Mouse (Mus musculus) heart, embryonic 13.5 days (tissue): Measurements from ENCODE around the gene Sgca. TPM values are rescaled to one million over a fixed set of nuclear protein-coding genes. Genes with fewer than 3 reads are reported as not detected.
A peak's percentile ranks its signal among the peaks of the same experiment; 100 is the strongest.
"Not testable (repeated sequence)": the region's sequence is repeated elsewhere in the genome, so short reads cannot be mapped to it uniquely, and the experiment has no call there.

Experiments used
- ATAC-seq: fragments of 200-750 bp; cut with Nextera tagmentation; 2 replicates; pipeline ENCODE4 v1.8.0; 2017; ENCODE audit warnings: moderate TSS enrichment; ENCODE audit not compliant: insufficient number of reproducible peaks, low FRiP score, low TSS enrichment; ENCODE audit errors: extremely low read depth
- H3K27ac ChIP-seq: fragments of 300-500 bp; sonication (generic); replicated peaks from 2 replicates; pipeline ENCODE4 v1.5.1; 2015; ENCODE audit warnings: moderate library complexity, mild to moderate bottlenecking, inconsistent platforms
- H3K27me3 ChIP-seq: fragments of 300-500 bp; sonication (generic); replicated peaks from 2 replicates; pipeline ENCODE4 v1.6.1; 2015; ENCODE audit warnings: mild to moderate bottlenecking, inconsistent platforms
- H3K36me3 ChIP-seq: fragments of 300-500 bp; sonication (generic); 2 replicates; pipeline ENCODE4 v1.6.1; 2015; ENCODE audit warnings: mild to moderate bottlenecking, inconsistent platforms
- H3K4me1 ChIP-seq: fragments of 300-500 bp; sonication (generic); 2 replicates; pipeline ENCODE4 v1.6.1; 2015; ENCODE audit warnings: inconsistent platforms
- H3K4me2 ChIP-seq: fragments of 300-500 bp; sonication (generic); 2 replicates; pipeline ENCODE4 v1.6.1; 2015; ENCODE audit warnings: inconsistent platforms, mild to moderate bottlenecking, moderate library complexity
- H3K4me3 ChIP-seq: fragments of 300-500 bp; sonication (generic); 2 replicates; pipeline ENCODE4 v1.5.1; 2015; ENCODE audit warnings: moderate library complexity, mild to moderate bottlenecking, inconsistent platforms
- H3K9ac ChIP-seq: fragments of 300-500 bp; sonication (generic); 2 replicates; pipeline ENCODE4 v1.6.1; 2015; ENCODE audit warnings: inconsistent platforms, mild to moderate bottlenecking, moderate library complexity
- H3K9me3 ChIP-seq: fragments of 300-500 bp; sonication (generic); 2 replicates; pipeline ENCODE4 v1.6.1; 2016; ENCODE audit warnings: inconsistent platforms
- WGBS: fragments of 180-500 bp; shearing (Covaris S2); methylation state at CpG from one replicate; pipeline ENCODE4 v1.1.7; 2015; ENCODE audit warnings: mixed read lengths; 5-methylcytosine and 5-hydroxymethylcytosine counted together
- polyA plus RNA-seq: library from polyadenylated mRNA; unstranded; fragments of >200 nt; fragmentation: Nextera tagmentation; extraction: Ambion mirVana; gene quantifications from 2 replicates; pipeline ENCODE4 v1.2.1, GENCODE M21; 2015

Gene Sgca
- polyA plus RNA-seq, 1 experiment from 2014 or later, result 27.0 TPM

DNA sequence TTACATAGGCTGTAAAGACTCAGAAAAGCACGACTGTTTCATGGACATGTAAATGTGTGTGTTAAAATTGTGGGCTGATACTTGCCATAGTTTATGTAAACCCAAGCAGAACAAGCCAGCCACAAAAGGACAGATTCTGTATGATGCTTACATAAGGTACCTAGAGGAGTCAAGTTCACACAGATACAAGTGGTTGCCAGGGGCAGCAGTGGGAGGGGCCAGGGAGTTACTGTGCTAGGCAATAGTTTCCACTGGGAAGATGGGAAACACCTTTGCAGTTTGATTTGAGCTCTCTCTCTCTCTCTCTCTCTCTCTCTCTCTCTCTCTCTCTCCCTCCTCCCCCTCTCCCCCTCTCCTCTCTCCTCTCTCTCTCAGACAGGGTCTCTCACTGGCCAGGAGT, 9.0 kb upstream of the Sgca start:
- Histone ChIP-seq H3K9me3 (no peaks in the 10 kb centered on the region), H3K36me3 (no peaks in the 10 kb centered on the region), H3K27me3 (no peaks in the 10 kb centered on the region), H3K9ac (no peak overlapping the region), H3K4me3 (no peak overlapping the region), H3K4me1 (peaks cover 40% of the 10 kb centered on the region), H3K27ac (no peak overlapping the region), H3K4me2 (no peak overlapping the region)
- WGBS, result 48% methylated on average over 1 of the region's 1 CpGs
- no peak for ATAC-seq

DNA sequence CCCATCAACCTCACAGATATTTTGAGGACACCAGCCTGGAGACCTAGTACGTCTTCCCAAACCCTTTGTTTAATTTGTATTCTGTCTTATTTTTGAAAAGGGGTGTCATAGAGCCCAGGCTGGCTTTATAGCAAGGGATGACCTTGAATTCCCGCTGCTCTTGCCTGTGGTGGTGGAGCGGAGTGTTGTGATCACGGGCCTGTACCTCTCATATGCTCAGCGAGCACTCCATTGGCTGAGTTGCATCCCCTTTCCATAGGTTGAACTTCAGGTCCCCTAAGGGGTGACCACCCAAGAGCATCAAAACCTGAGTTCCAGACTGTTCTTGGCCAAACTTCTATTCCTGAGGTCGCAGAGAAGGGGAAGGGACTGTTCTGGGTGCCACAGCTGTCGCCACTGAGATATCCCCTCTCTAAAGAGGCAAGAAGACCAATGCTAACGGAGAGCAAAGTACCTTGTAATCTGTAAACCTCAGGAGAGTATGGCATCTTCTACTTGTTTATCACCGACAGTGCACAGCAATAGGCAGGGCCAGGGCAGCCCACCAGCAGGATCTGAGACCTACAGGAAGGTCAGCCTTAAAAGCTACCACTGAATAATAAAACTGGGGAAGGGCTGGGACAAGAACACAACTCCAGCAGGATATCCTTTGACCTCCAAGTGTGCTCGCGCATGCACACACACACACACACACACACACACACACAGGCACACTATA, 3.5 kb upstream of the Sgca start:
- Histone ChIP-seq H3K4me2 (peak overlapping the region; percentile 64), H3K9me3 (no peaks in the 10 kb centered on the region), H3K4me1 (peaks cover 51% of the 10 kb centered on the region), H3K4me3 (peak overlapping the region; percentile 37), H3K9ac (peak overlapping the region; percentile 70), H3K27ac (peak overlapping the region; percentile 57), H3K27me3 (no peaks in the 10 kb centered on the region), H3K36me3 (no peaks in the 10 kb centered on the region)
- ATAC-seq, result no peak
- WGBS, result 69% methylated on average over 11 of the region's 11 CpGs

DNA sequence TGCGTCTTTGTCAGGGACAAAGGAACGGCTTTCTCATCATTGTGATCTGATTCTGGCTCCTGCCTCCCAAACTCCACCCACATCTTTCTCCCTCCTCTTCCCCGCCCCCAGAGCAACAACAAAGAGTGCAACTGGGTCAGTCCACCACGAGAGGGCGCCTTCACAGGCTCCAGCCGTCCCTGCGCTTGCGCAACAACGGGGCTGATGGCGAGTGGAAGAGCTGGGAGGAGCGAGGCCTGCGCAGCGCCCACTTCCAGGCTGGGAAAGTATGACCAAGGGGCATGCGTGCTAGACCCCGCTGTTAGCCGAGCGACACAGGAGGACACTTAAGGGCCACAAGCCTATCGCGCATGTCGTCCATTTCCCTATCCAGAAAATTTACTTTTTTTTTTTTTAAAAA, 2.8 kb upstream of the Sgca start:
- Histone ChIP-seq H3K36me3 (no peaks in the 10 kb centered on the region), H3K4me1 (peaks cover 56% of the 10 kb centered on the region), H3K27ac (peak overlapping the region; percentile 57), H3K4me2 (peak overlapping the region; percentile 64), H3K9ac (peak overlapping the region; percentile 70), H3K4me3 (peak overlapping the region; percentile 37), H3K9me3 (no peaks in the 10 kb centered on the region), H3K27me3 (no peaks in the 10 kb centered on the region)
- peak; percentile 81 for ATAC-seq
- WGBS, result 0% methylated on average over 20 of the region's 20 CpGs

DNA sequence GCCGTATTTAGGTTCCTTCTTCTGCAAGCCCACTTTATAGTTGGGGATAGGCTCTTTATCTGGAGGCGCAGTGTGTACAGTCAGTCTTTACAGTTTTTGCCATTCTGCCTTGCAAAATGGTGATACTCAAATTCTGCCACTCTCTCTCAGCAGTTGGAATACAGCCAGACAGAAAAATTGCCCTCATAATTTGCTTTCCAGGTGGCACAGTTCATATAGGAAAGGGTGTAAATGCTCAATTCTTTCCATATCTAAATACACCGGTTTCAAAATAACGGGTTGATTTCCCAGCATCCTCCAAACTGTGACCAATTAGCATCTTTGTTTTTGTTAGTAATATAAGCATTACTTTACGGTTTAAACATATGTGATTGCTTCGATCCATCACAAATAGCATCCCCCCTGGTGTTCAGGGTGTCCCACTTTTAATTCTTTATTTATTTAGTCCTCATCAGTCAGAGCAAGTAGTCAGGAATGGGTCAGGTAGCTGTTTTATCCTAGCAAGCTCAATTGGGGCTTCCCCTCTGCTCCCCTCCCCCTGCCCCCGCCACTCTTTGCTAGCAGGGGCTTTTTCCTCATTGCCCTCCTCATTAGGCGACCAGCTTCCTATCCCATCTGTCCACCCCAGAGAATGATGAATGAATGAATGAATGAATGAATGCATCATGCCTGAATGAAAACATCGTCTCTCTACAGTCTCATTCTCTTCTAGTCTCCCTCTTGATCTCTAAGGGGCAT, 2.2 kb upstream of the Sgca start:
- Histone ChIP-seq H3K4me2 (peak overlapping the region; percentile 64), H3K36me3 (no peaks in the 10 kb centered on the region), H3K9ac (no peak overlapping the region), H3K4me3 (peak overlapping the region; percentile 37), H3K4me1 (peaks cover 62% of the 10 kb centered on the region), H3K27me3 (no peaks in the 10 kb centered on the region), H3K9me3 (no peaks in the 10 kb centered on the region), H3K27ac (peak overlapping the region; percentile 1; the same call in 1 of the 2 replicates)
- WGBS, result 34% methylated on average over 9 of the region's 9 CpGs
- ATAC-seq, result no peak

DNA sequence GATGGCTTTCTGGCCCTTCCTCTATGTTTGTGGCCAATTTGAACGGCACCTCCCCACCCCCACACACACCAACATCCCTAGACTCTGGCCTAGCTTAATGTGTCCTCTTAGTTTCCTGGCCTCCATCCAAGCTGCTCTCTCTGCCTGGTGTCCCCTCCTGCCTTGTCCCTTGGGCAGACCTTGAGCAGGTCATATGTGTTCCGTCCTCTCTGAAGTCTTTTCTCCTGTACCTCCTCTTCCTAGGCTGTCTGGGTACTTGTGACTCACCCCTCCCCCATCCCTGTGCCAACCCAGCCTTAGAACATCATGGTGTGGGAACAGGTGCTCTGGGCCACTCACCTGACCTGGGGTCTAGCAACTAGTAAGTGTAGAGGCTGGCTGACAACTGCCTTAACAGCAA, 1.2 kb downstream of the Sgca start:
- peak overlapping the region; percentile 73 for H3K27ac ChIP-seq
- WGBS, result 19% methylated on average over 2 of the region's 2 CpGs

DNA sequence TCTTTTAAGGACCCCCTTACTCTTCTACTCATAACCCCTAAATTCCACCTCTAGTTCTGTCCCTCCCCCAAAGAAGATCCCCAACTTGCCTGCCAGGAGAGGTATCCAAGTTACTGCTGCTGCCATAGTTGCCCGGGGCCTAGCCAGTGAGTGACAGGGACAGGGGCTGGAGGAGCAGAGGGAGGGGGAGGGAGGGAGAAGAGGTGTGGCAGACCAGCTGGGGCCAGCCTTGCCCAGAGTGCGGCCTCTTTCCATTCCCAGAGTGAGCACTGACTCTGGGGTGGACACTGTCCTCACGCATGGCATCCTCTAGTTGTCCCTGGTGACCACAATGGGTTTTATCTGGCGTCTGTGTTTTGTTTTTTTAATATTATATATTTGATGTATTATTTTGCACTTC, 2.8 kb downstream of the Sgca start:
- Histone ChIP-seq H3K4me2 (peak overlapping the region; percentile 64), H3K9ac (peak overlapping the region; percentile 74), H3K9me3 (no peaks in the 10 kb centered on the region), H3K36me3 (no peaks in the 10 kb centered on the region), H3K4me3 (peak overlapping the region; percentile 41), H3K4me1 (peaks cover 59% of the 10 kb centered on the region), H3K27me3 (peaks cover 11% of the 10 kb centered on the region; the same call in 1 of the 2 replicates), H3K27ac (peak overlapping the region; percentile 79)
- peak; percentile 30; the same call in 1 of the 2 replicates for ATAC-seq
- 29% methylated on average over 4 of the region's 4 CpGs for WGBS

More for the DNA sequence above, 1.2 kb downstream of the Sgca start:
- Histone ChIP-seq H3K27me3 (peaks cover 11% of the 10 kb centered on the region; the same call in 1 of the 2 replicates), H3K9ac (no peak overlapping the region), H3K4me1 (peaks cover 73% of the 10 kb centered on the region), H3K4me2 (no peak overlapping the region), H3K36me3 (no peaks in the 10 kb centered on the region), H3K4me3 (no peak overlapping the region), H3K9me3 (no peaks in the 10 kb centered on the region)
- ATAC-seq, result no peak

DNA sequence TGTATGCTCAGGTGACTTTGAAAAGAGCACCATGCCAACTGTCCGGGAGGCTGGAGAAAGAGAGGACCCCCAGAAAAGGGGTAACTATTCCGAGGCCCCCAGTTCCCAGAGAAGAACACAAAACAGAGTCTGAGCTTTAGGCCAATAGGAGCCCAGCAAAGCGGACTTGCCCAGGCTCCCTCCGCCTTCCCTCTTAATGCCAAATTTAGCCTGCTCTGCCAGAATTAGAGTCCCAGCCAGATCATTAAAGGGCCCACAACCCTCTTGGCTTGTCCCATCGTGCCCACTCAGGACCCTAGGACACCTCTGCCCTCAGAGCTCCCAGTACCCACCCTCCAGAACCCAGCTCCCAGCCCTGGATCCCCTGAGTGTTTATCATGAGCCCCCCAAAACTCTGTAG, 3.2 kb downstream of the Sgca start:
- no peaks in the 10 kb centered on the region for H3K36me3 ChIP-seq
- peak overlapping the region; percentile 74 for H3K9ac ChIP-seq
- H3K4me1 ChIP-seq, result peaks cover 55% of the 10 kb centered on the region
- peaks cover 11% of the 10 kb centered on the region; the same call in 1 of the 2 replicates for H3K27me3 ChIP-seq
- peak overlapping the region; percentile 64 for H3K4me2 ChIP-seq
- peak overlapping the region; percentile 79 for H3K27ac ChIP-seq
- no peaks in the 10 kb centered on the region for H3K9me3 ChIP-seq
- peak overlapping the region; percentile 41 for H3K4me3 ChIP-seq
- ATAC-seq, result no peak
- WGBS, result 31% methylated on average over 5 of the region's 5 CpGs

DNA sequence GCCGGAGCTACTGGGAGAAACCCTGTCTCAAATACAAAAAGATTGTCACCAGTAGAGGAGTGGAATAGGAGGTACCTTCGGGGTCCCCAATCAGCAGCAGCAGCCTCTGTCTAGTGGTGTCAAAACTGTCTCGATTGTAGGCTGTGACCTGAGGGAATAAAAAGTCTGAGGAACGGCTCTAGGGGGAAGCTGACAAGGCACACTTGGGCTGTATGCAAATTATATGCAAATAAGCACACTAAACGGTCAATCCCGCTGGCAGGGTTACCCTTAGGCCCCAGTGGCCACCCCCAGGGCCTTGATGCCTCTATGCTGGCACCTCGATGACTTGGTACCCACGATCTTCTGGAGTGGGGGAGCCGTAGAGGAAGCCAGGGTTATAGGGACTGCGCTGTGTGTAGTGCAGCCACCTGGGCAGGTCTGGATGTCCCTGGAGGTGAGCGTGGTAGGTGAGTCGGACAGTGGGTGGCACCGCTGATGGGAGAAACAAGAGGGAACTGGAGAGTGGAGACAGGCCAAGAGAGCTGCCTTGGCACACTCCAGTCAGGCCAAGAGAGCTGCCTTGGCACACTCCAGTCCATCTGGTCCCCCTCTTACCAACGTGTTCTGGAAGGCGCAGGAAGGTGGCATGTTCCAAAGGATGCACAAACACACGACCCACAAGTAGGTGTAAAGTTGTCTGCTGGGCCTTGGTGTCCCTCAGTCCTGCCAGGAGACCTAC, 4.1 kb downstream of the Sgca start:
- Histone ChIP-seq H3K27ac (no peak overlapping the region), H3K9me3 (no peaks in the 10 kb centered on the region), H3K9ac (peak overlapping the region; percentile 74), H3K4me3 (peak overlapping the region; percentile 41), H3K27me3 (peaks cover 11% of the 10 kb centered on the region; the same call in 1 of the 2 replicates), H3K36me3 (no peaks in the 10 kb centered on the region), H3K4me1 (peaks cover 47% of the 10 kb centered on the region), H3K4me2 (peak overlapping the region; percentile 64)
- 69% methylated on average over 16 of the region's 16 CpGs for WGBS
- no peak for ATAC-seq

DNA sequence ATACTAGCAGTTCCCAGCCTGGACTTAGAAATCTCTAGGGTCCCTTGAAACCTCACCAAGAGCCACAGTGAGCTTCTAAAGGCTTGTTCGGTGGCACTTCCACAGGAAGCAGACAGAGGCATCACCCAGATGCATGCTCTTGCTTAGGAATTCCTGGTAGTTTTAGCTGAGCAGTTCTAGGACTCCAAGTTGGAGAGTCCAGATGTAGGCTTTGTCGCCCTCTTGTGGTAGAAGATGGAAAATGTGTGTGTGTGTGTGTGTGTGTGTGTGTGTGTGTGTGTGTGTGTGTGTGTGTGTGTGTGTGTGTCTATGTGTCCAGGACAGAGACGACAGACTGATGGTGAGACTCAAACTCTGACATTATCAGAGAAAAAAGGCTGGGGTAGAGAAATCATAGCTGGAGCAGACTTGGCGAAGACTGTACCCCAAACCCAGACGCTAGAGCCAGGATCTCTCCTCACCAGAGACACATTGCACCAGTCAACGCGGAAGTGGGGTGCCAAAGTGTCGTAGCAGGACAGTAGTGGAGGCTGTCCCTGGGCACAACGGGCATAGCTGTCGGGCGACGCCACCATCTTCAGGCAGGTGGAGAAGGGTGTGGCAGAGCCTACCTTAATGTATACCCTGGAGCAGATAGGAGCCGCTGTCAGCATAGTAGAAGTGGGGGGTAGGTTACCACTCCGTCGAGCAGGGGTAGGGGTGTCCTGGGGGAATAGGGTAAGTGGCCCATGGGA, 5.8 kb downstream of the Sgca start:
- peaks cover 11% of the 10 kb centered on the region; the same call in 1 of the 2 replicates for H3K27me3 ChIP-seq
- no peak for ATAC-seq

DNA sequence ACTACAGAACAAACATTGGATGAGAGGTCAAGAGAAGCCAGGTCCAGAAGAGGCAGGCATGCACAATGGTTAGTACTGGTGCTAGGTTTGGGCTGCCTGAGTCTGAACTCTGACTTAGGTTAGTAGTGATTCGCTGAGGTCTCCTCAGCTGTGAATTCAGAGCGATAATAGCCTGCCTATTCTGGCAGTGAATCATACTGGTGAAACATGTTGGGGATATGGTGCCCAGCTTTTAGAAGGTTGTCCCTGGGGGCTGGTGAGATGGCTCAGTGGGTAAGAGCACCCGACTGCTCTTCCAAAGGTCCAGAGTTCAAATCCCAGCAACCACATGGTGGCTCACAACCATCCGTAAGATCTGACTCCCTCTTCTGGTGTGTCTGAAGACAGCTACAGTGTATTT, 6.4 kb downstream of the Sgca start:
- peaks cover 23% of the 10 kb centered on the region; the same call in 1 of the 2 replicates for H3K4me1 ChIP-seq
- WGBS, result 88% methylated on average over 4 of the region's 4 CpGs
- not testable (repeated sequence) for H3K4me3 ChIP-seq

More for the DNA sequence above, 5.8 kb downstream of the Sgca start:
- H3K4me1 ChIP-seq, result peaks cover 30% of the 10 kb centered on the region
- no peak overlapping the region for H3K9ac ChIP-seq
- no peak overlapping the region for H3K4me2 ChIP-seq
- H3K27ac ChIP-seq, result no peak overlapping the region
- 62% methylated on average over 15 of the region's 15 CpGs for WGBS
- H3K36me3 ChIP-seq, result no peaks in the 10 kb centered on the region
- no peak overlapping the region for H3K4me3 ChIP-seq
- no peaks in the 10 kb centered on the region for H3K9me3 ChIP-seq

More for the DNA sequence above, 6.4 kb downstream of the Sgca start:
- ATAC-seq, H3K9ac ChIP-seq, H3K36me3 ChIP-seq, H3K9me3 ChIP-seq, H3K4me2 ChIP-seq, H3K27ac ChIP-seq: not testable (repeated sequence)
- H3K27me3 ChIP-seq, result peaks cover 11% of the 10 kb centered on the region; the same call in 1 of the 2 replicates
